Mouse (Mus musculus) frontal cortex, postnatal 14 days (tissue): Measurements from ENCODE around the gene H2-Q1.
"Not testable (repeated sequence)": the region's sequence is repeated elsewhere in the genome, so short reads cannot be mapped to it uniquely, and the experiment has no call there.

Experiments used
- DNase-seq, 2 experiments: peaks; one replicate each; pipeline ENCODE4 v3.0.0; 2022; ENCODE audit warnings: low spot score in 2 of 2

H2-Q1 gene

GRCm38 (mm10) chr17:35342711-35343476, 22.7 kb downstream of the H2-Q1 start:
- DNase-seq: no peak

GRCm38 (mm10) chr17:35347659-35348058, 27.5 kb downstream of the H2-Q1 start:
- DNase-seq: not testable (repeated sequence)

GRCm38 (mm10) chr17:35353275-35353674, 33.1 kb downstream of the H2-Q1 start:
- DNase-seq: not testable (repeated sequence)

- no peak for DNase-seq
Observed at GRCm38 (mm10) chr17:35354071-35354470, 33.9 kb downstream of the H2-Q1 start.

GRCm38 (mm10) chr17:35357086-35357485, 36.9 kb downstream of the H2-Q1 start:
- no peak for DNase-seq

- DNase-seq: no peak
Observed at GRCm38 (mm10) chr17:35358763-35359469, 38.7 kb downstream of the H2-Q1 start.

GRCm38 (mm10) chr17:35359470-35359862, 39.3 kb downstream of the H2-Q1 start:
- DNase-seq: no peak
